Mouse (Mus musculus): ENCODE measurements at regions not wholly inside any gene's neighbourhood (a gene's known extent, or its start where the extent isn't known, plus 50 kb on each side); places are given as distances from the start of the nearest gene placed in this dataset.

- TF ChIP-seq CTCF (IDR thresholded peaks at IDR 0.05; ENCODE audit: extremely low read depth, insufficient read depth, low read length) (no peak), POLR2A (IDR thresholded peaks at IDR 0.05; ENCODE audit: extremely low read depth, insufficient read depth, low read length) (no peak)
These were observed 418.7 kb downstream of the Hs3st1 start for GRCm38 (mm10) chr5:39336484-39336985.

All from cortical plate, adult 2 months (tissue).